Mouse (Mus musculus) cerebellum, adult 2 months (tissue): Measurements from ENCODE around the gene Galnt17. TPM values are rescaled to one million over a fixed set of nuclear protein-coding genes. Genes with fewer than 3 reads are reported as not detected.

Source experiments
- DNase-seq, 2 experiments: peaks; one replicate each; pipeline ENCODE4 v3.0.0; 2021
- H3K27ac ChIP-seq: fragments of 200-500 bp; 2 replicates; pipeline ENCODE4 v1.5.1; 2012; ENCODE audit warnings: low read length, control low read depth, inconsistent platforms; ENCODE audit not compliant: insufficient read depth
- H3K27me3 ChIP-seq: fragments of 200-500 bp; 2 replicates; pipeline ENCODE4 v1.6.1; 2012; ENCODE audit warnings: inconsistent platforms, mild to moderate bottlenecking, low read length, moderate library complexity; ENCODE audit not compliant: control insufficient read depth, insufficient read depth
- H3K4me1 ChIP-seq: fragments of 200-500 bp; 2 replicates; pipeline ENCODE4 v1.6.1; 2011; ENCODE audit warnings: low read length; ENCODE audit not compliant: control insufficient read depth, insufficient read depth
- H3K4me3 ChIP-seq: fragments of 200-500 bp; replicated peaks from 2 replicates; pipeline ENCODE3; 2011; ENCODE audit warnings: mild to moderate bottlenecking, low read depth, low read length, control low read depth; ENCODE audit not compliant: insufficient read depth
- CTCF ChIP-seq: fragments of 200-500 bp; IDR thresholded peaks from 2 replicates; pipeline ENCODE4 v1.5.1; 2011; ENCODE audit warnings: low read depth, mild to moderate bottlenecking, control low read depth, low read length, moderate library complexity, borderline replicate concordance; ENCODE audit not compliant: insufficient read depth
- POLR2A ChIP-seq: fragments of 200-500 bp; IDR thresholded peaks from 2 replicates; pipeline ENCODE4 v1.6.1; 2011; ENCODE audit warnings: low read length, control low read depth, borderline replicate concordance; ENCODE audit not compliant: insufficient read depth
- WGBS: fragments of 180-500 bp; shearing (Covaris S2); methylation state at CpG from one replicate; pipeline ENCODE4 v1.1.7; 2018; 5-methylcytosine and 5-hydroxymethylcytosine counted together
- polyA plus RNA-seq: library from polyadenylated mRNA; depleted of rRNA; stranded (reverse); fragments of >200 nt; gene quantifications from 2 replicates; pipeline ENCODE4 v1.2.3, GENCODE M21; 2012

The Galnt17 gene
- polyA plus RNA-seq, 1 experiment: 22.2 TPM

GRCm38 (mm10) chr5:131222498-131223244 lies 85.6 kb downstream of the Galnt17 start:
- WGBS: 39% methylated on average over 10 of the region's 10 CpGs
- TF ChIP-seq POLR2A: no peak
- TF ChIP-seq CTCF: no peak
- Histone ChIP-seq H3K27ac (no peak overlapping the region), H3K27me3 (no peaks in the 10 kb centered on the region), H3K4me3 (no peak overlapping the region), H3K4me1 (no peaks in the 10 kb centered on the region)
- DNase-seq: peak; percentile 29 to 66

- 90% methylated on average over 3 of the region's 3 CpGs for WGBS
- H3K27ac ChIP-seq: no peak overlapping the region
- no peaks in the 10 kb centered on the region for H3K27me3 ChIP-seq
- H3K4me3 ChIP-seq: no peak overlapping the region
- no peak for DNase-seq
- no peaks in the 10 kb centered on the region for H3K4me1 ChIP-seq
- TF ChIP-seq CTCF (no peak), POLR2A (no peak)
Observed at GRCm38 (mm10) chr5:131218221-131218620, 90.1 kb downstream of the Galnt17 start.

- no peak for DNase-seq
- Histone ChIP-seq H3K4me3 (no peak overlapping the region), H3K27me3 (no peaks in the 10 kb centered on the region; the same call in 1 of the 2 replicates), H3K4me1 (no peaks in the 10 kb centered on the region), H3K27ac (no peak overlapping the region)
- TF ChIP-seq CTCF: no peak
- no peak for TF ChIP-seq POLR2A
- WGBS: 56% methylated on average over 3 of the region's 3 CpGs
Observed at GRCm38 (mm10) chr5:131211618-131212017, 96.7 kb downstream of the Galnt17 start.

GRCm38 (mm10) chr5:131201146-131201545 lies 107.2 kb downstream of the Galnt17 start:
- no peaks in the 10 kb centered on the region; the same call in 1 of the 2 replicates for H3K27me3 ChIP-seq
- H3K4me3 ChIP-seq: no peak overlapping the region
- H3K4me1 ChIP-seq: peaks cover 3% of the 10 kb centered on the region; the same call in 1 of the 2 replicates
- 3% methylated on average over 2 of the region's 2 CpGs for WGBS
- H3K27ac ChIP-seq: no peak overlapping the region
- TF ChIP-seq CTCF (no peak), POLR2A (no peak)
- DNase-seq: peak; percentile 54 to 64

- Histone ChIP-seq H3K27me3 (no peaks in the 10 kb centered on the region; the same call in 1 of the 2 replicates), H3K27ac (no peak overlapping the region), H3K4me3 (no peak overlapping the region), H3K4me1 (no peaks in the 10 kb centered on the region)
- DNase-seq: no peak
- 72% methylated on average over 3 of the region's 3 CpGs for WGBS
- TF ChIP-seq POLR2A (no peak), CTCF (no peak)
Observed at GRCm38 (mm10) chr5:131192311-131192710, 116.0 kb downstream of the Galnt17 start.

- H3K4me3 ChIP-seq: no peak overlapping the region
- DNase-seq: no peak
- H3K4me1 ChIP-seq: 0 out of 2 replicates have a peak, but pooled peaks cover 4% of the 10 kb centered on the region
- H3K27ac ChIP-seq: no peak overlapping the region
- no peaks in the 10 kb centered on the region; the same call in 1 of the 2 replicates for H3K27me3 ChIP-seq
- TF ChIP-seq CTCF: no peak
- no peak for TF ChIP-seq POLR2A
Observed at GRCm38 (mm10) chr5:131184566-131184965, 123.7 kb downstream of the Galnt17 start.

- 0 out of 2 replicates have a peak, but pooled peaks cover 4% of the 10 kb centered on the region for H3K4me1 ChIP-seq
- no peak for TF ChIP-seq POLR2A
- peak in 1 of 2 experiments; percentile 53 for DNase-seq
- no peak overlapping the region for H3K27ac ChIP-seq
- H3K27me3 ChIP-seq: no peaks in the 10 kb centered on the region; the same call in 1 of the 2 replicates
- H3K4me3 ChIP-seq: no peak overlapping the region
- 39% methylated on average over 1 of the region's 1 CpGs for WGBS
Observed at GRCm38 (mm10) chr5:131181231-131181630, 127.1 kb downstream of the Galnt17 start.

- TF ChIP-seq CTCF: no peak
- no peak for TF ChIP-seq POLR2A
- Histone ChIP-seq H3K27ac (no peak overlapping the region), H3K4me1 (0 out of 2 replicates have a peak, but pooled peaks cover 4% of the 10 kb centered on the region), H3K27me3 (no peaks in the 10 kb centered on the region; the same call in 1 of the 2 replicates), H3K4me3 (no peak overlapping the region)
- 60% methylated on average over 1 of the region's 1 CpGs for WGBS
- no peak for DNase-seq
Observed at GRCm38 (mm10) chr5:131180756-131181155, 127.5 kb downstream of the Galnt17 start.
